Comparison of ENCODE assay signal across 8 mouse cellular contexts in the genomic region with DNA sequence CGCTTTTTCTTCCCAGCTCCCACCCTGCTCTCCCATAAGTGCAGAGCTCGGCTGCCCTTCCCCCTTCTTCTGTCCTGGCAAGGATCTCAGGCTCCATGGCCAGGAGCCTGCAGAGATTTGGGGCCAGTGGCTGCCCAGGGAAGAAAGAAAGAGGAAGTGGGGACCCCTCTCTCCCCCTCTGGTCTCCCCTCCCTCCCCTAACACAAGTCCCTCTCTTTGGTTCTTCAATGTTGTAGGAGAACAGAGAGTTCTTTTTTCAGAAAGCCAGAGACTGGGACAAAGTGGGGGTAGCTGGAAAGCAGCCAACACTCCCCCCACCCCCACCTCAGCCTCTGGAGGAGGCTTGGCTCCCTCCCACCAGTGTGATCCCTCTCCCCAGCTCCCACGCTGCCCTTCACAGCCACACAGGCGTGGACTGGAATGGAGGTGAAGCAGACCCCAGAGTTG. TPM values are rescaled to one million over a fixed set of nuclear protein-coding genes. Genes with fewer than 3 reads are reported as not detected.
DNase-seq lines count a peak whose midpoint lies in the region; ATAC-seq and TF ChIP-seq lines count a peak whose summit lies in the region.

No protein-coding gene starts in this region.

- H3K9ac ChIP-seq in kidney, postnatal 0 days (ENCODE audit: low read depth, low read length), result no peak overlapping the region
- no peak overlapping the region for H3K9ac ChIP-seq in limb, embryonic 13.5 days

- TF ChIP-seq CTCF in kidney, postnatal 0 days (IDR thresholded peaks at IDR 0.05; ENCODE audit: low read depth), result no peak

- H3K4me2 ChIP-seq in kidney, postnatal 0 days (ENCODE audit: low read length), result no peak overlapping the region
- H3K4me2 ChIP-seq in limb, embryonic 13.5 days (replicated peaks), result peak overlapping the region; percentile 56

- 58% methylated on average over 4 of the region's 4 CpGs for WGBS in kidney, postnatal 0 days
- 36% methylated on average over 4 of the region's 4 CpGs for WGBS in limb, embryonic 13.5 days

- H3K27me3 ChIP-seq in kidney, postnatal 0 days (ENCODE audit: insufficient read depth, low read length), result no peaks in the 10 kb centered on the region
- H3K27me3 ChIP-seq in limb, embryonic 13.5 days, result no peaks in the 10 kb centered on the region

- no peak overlapping the region for H3K4me3 ChIP-seq in kidney, postnatal 0 days (replicated peaks; ENCODE audit: low read depth, low read length)
- H3K4me3 ChIP-seq in limb, embryonic 13.5 days, result no peak overlapping the region

- no peak for DNase-seq in kidney, postnatal 0 days (ENCODE audit: low spot score)
- DNase-seq in kidney, adult 11 months, result no peak
- peak; percentile 31 for DNase-seq in heart, adult 8-10 months (ENCODE audit: low spot score)
- no peak for DNase-seq in MN1 (ENCODE audit: low spot score)
- DNase-seq in adipocyte (ENCODE audit: low spot score), result no peak
- DNase-seq in adrenal gland, adult 18-20 months (ENCODE audit: low spot score in 2 of 2), result no peak

- no peaks in the 10 kb centered on the region for H3K36me3 ChIP-seq in kidney, postnatal 0 days (ENCODE audit: insufficient read depth, low read length)
- H3K36me3 ChIP-seq in limb, embryonic 13.5 days, result no peaks in the 10 kb centered on the region

- H3K4me1 ChIP-seq in kidney, postnatal 0 days (replicated peaks; ENCODE audit: insufficient read depth, low read length), result 0 out of 2 replicates have a peak, but pooled peaks cover 7% of the 10 kb centered on the region
- peaks cover 58% of the 10 kb centered on the region for H3K4me1 ChIP-seq in limb, embryonic 13.5 days

- H3K27ac ChIP-seq in kidney, postnatal 0 days, result no peak overlapping the region
- H3K27ac ChIP-seq in limb, embryonic 13.5 days, result peak overlapping the region; percentile 79; the same call in 1 of the 2 replicates

- ATAC-seq in kidney, postnatal 0 days (replicated peaks; ENCODE audit: low FRiP score, low read depth), result 0 out of 2 replicates have a peak, but pooled peaks have one; percentile 3
- peak; percentile 50; the same call in 1 of the 2 replicates for ATAC-seq in common myeloid progenitor, adult 5-6 weeks (replicated peaks; ENCODE audit: low read depth, poor library complexity, severe bottlenecking)
- peak; percentile 58; the same call in 1 of the 2 replicates for ATAC-seq in limb, embryonic 13.5 days (ENCODE audit: low FRiP score, low read depth)

- no peaks in the 10 kb centered on the region for H3K9me3 ChIP-seq in kidney, postnatal 0 days (replicated peaks; ENCODE audit: low read length)
- no peaks in the 10 kb centered on the region for H3K9me3 ChIP-seq in limb, embryonic 13.5 days

RNA-seq across cellular contexts. Expression of a gene that starts 2.1 kb away (rescaled TPM):
- polyA plus RNA-seq in kidney, postnatal 0 days (2015; fragmentation: Nextera tagmentation; extraction: Ambion mirVana), result 1.6 and 2.0 TPM in 2 replicates
- total RNA-seq in common myeloid progenitor, adult 5-6 weeks (2017), result not detected in 2 replicates
- 100 to 1,000 TPM; 457 to 541 (median 497) TPM for total RNA-seq in heart, adult 8-10 months (2022)
- 5.3 and 5.6 TPM in 2 replicates for polyA plus RNA-seq in limb, embryonic 13.5 days (2015; fragmentation: Nextera tagmentation; extraction: Ambion mirVana)
- total RNA-seq in adrenal gland, adult 18-20 months (2021), result 100 to 1,000 TPM; 128 to 221 TPM

RNA-seq across cellular contexts. Expression of a gene that starts 33.3 kb away (rescaled TPM):
- polyA plus RNA-seq in kidney, postnatal 0 days (2015; fragmentation: Nextera tagmentation; extraction: Ambion mirVana), result 0.03 and 0.06 TPM in 2 replicates
- not detected in 2 replicates for total RNA-seq in common myeloid progenitor, adult 5-6 weeks (2017)
- not detected for total RNA-seq in heart, adult 8-10 months (2022)
- polyA plus RNA-seq in limb, embryonic 13.5 days (2015; fragmentation: Nextera tagmentation; extraction: Ambion mirVana), result 0.06 TPM in 1 of 2 replicates, not detected in the other
- total RNA-seq in adrenal gland, adult 18-20 months (2021), result under 1 TPM in 1 of 2 experiments, not detected in 1; 0.22 TPM

RNA-seq across cellular contexts. Expression of a gene that starts 34.3 kb away (rescaled TPM):
- 39.0 and 43.0 TPM in 2 replicates for polyA plus RNA-seq in kidney, postnatal 0 days (2015; fragmentation: Nextera tagmentation; extraction: Ambion mirVana)
- total RNA-seq in common myeloid progenitor, adult 5-6 weeks (2017), result 18.2 and 20.0 TPM in 2 replicates
- total RNA-seq in heart, adult 8-10 months (2022), result 10 to 100 TPM in 3 of 4 experiments, 1 to 10 TPM in 1; 9.8 to 12.2 (median 11.5) TPM
- polyA plus RNA-seq in limb, embryonic 13.5 days (2015; fragmentation: Nextera tagmentation; extraction: Ambion mirVana), result 42.2 and 46.7 TPM in 2 replicates
- 10 to 100 TPM; 20.8 to 27.8 TPM for total RNA-seq in adrenal gland, adult 18-20 months (2021)

RNA-seq across cellular contexts. Expression of a gene that starts 37.6 kb away (rescaled TPM):
- not detected in 2 replicates for polyA plus RNA-seq in kidney, postnatal 0 days (2015; fragmentation: Nextera tagmentation; extraction: Ambion mirVana)
- total RNA-seq in common myeloid progenitor, adult 5-6 weeks (2017), result not detected in 2 replicates
- not detected for total RNA-seq in heart, adult 8-10 months (2022)
- not detected in 2 replicates for polyA plus RNA-seq in limb, embryonic 13.5 days (2015; fragmentation: Nextera tagmentation; extraction: Ambion mirVana)
- total RNA-seq in adrenal gland, adult 18-20 months (2021), result 1 to 10 TPM in 1 of 2 experiments, under 1 TPM in 1; 0.42 to 3.7 TPM

RNA-seq across cellular contexts. Expression of a gene that starts 45.2 kb away (rescaled TPM):
- polyA plus RNA-seq in kidney, postnatal 0 days (2015; fragmentation: Nextera tagmentation; extraction: Ambion mirVana), result 3.3 and 4.2 TPM in 2 replicates
- 0.27 and 0.39 TPM in 2 replicates for total RNA-seq in common myeloid progenitor, adult 5-6 weeks (2017)
- total RNA-seq in heart, adult 8-10 months (2022), result under 1 TPM; 0.11 to 0.23 (median 0.16) TPM
- polyA plus RNA-seq in limb, embryonic 13.5 days (2015; fragmentation: Nextera tagmentation; extraction: Ambion mirVana), result 0.04 and 0.05 TPM in 2 replicates
- total RNA-seq in adrenal gland, adult 18-20 months (2021), result 1 to 10 TPM; 1.3 to 1.5 TPM

Comparison
In these comparisons a context has a peak if more than half of its experiments do, and no peak if none do; other contexts are left out.
1. ATAC-seq: peak in every context shown above with its lines; median percentile 58 in limb, embryonic 13.5 days; 50 in common myeloid progenitor, adult 5-6 weeks; 3 in kidney, postnatal 0 days.
2. RNA of a gene that starts 2.1 kb away (total RNA-seq): 457 to 541 TPM in heart, adult 8-10 months and 128 to 221 TPM in adrenal gland, adult 18-20 months; not detected in common myeloid progenitor, adult 5-6 weeks; every median in the first group is over 100 times any median in the second.